Mouse (Mus musculus) kidney, adult 2 months (tissue): ENCODE measurements around the gene Adad2.

ENCODE experiments used
- CTCF ChIP-seq: fragments of 200-500 bp; conservative IDR thresholded peaks from 2 replicates; pipeline ENCODE4 v1.5.1; 2011; ENCODE audit warnings: low read depth, mild to moderate bottlenecking, control low read depth, low read length, moderate library complexity, mixed read lengths; ENCODE audit not compliant: insufficient read depth, insufficient read length
- POLR2A ChIP-seq: fragments of 200-500 bp; IDR thresholded peaks from one replicate; pipeline ENCODE4 v1.6.1; 2011; ENCODE audit warnings: low read depth, low read length, control low read depth

GRCm38 (mm10) chr8:119634616-119635336, 22.2 kb downstream of the Adad2 start:
- TF ChIP-seq CTCF, result no peak
- TF ChIP-seq POLR2A, result no peak
